ENCODE assay signal across 39 mouse cellular contexts in genomic region chr11:101972097-101972496, GRCm38 (mm10). TPM values are rescaled to one million over a fixed set of nuclear protein-coding genes. Genes with fewer than 3 reads are reported as not detected.
A peak's percentile ranks its signal among the peaks of the same experiment; 100 is the strongest.
DNase-seq lines count a peak whose midpoint lies in the region; ATAC-seq and TF ChIP-seq lines count a peak whose summit lies in the region.
"Had no signal": no experiment of that assay in that cellular context is flagged by ENCODE, and none has a peak within 500 bp of the region (broad histone marks: within the 10 kb centered on the region; RNA-seq: fewer than 3 reads in every experiment).

No protein-coding gene starts in this region.

- no peaks in the 10 kb centered on the region; the same call in 1 of the 2 replicates for H3K4me1 ChIP-seq in liver, embryonic 15.5 days (replicated peaks)
- H3K4me1 ChIP-seq in CH12.LX (ENCODE audit: control insufficient read depth in 1 of 2, insufficient read depth in 2 of 2), result peaks cover 6 to 32% of the 10 kb centered on the region in 2 experiments; a peak in 3 of 4 replicates
- H3K4me1 ChIP-seq in brown adipose tissue, adult 24 weeks (ENCODE audit: control insufficient read depth, insufficient read depth, insufficient read length, low read length), result peaks cover 9% of the 10 kb centered on the region
- H3K4me1 ChIP-seq: midbrain, embryonic 15.5 days had no signal

- 0 out of 2 replicates have a peak, but pooled peaks cover 2% of the 10 kb centered on the region for H3K36me3 ChIP-seq in liver, embryonic 15.5 days (replicated peaks)
- H3K36me3 ChIP-seq in CH12.LX (replicated peaks in 1 of 2; ENCODE audit: control insufficient read depth in 1 of 2, insufficient read depth in 1 of 2, low read length in 1 of 2), result peaks cover 7 to 42% of the 10 kb centered on the region in 2 experiments
- H3K36me3 ChIP-seq: embryonic facial prominence, embryonic 15.5 days; midbrain, embryonic 10.5 days; midbrain, embryonic 15.5 days had no signal

- no peak overlapping the region for H3K9ac ChIP-seq in liver, embryonic 15.5 days
- no peak overlapping the region for H3K9ac ChIP-seq in CH12.LX (ENCODE audit: insufficient read depth, low read depth)
- H3K9ac ChIP-seq: embryonic facial prominence, embryonic 15.5 days; forebrain, embryonic 12.5 days; forebrain, postnatal 0 days; heart, embryonic 13.5 days; limb, embryonic 15.5 days; lung, embryonic 14.5 days; midbrain, embryonic 15.5 days; neural tube, embryonic 13.5 days had no signal

- no peak for TF ChIP-seq POLR2A in CH12.LX (IDR thresholded peaks at IDR 0.05; ENCODE audit: low read depth, low read length)

- H3K79me2 ChIP-seq in CH12.LX (replicated peaks; ENCODE audit: control insufficient read depth, extremely low read depth, insufficient read depth, poor library complexity, severe bottlenecking), result no peaks in the 10 kb centered on the region

- DNase-seq in liver, result no peak
- DNase-seq in CH12.LX (ENCODE audit: extremely low read depth), result peak; percentile 33
- no peak for DNase-seq in testis, postnatal 10 days (ENCODE audit: low spot score)
- DNase-seq in frontal cortex, adult 2 months (ENCODE audit: extremely low spot score in 1 of 2, low spot score in 1 of 2), result no peak
- DNase-seq: cerebellum, adult 11-12 months; cerebellum, postnatal 10 days; forebrain, postnatal 0 days; gastrocnemius, postnatal 25 days; layer of hippocampus, postnatal 36 days; left cerebral cortex, postnatal 4 days; right cerebral cortex, postnatal 4 days had no signal

- in situ Hi-C loops in CH12.LX (cut with MboI; ENCODE audit: low pct_ligation_motif_present, low pct_unique_long_range_greater_than_20kb, low sequenced_read_pairs), result loop anchor here (5.0 kb wide), 1 partner anchor 160 kb away; no protein-coding TSS in a partner anchor

- no peaks in the 10 kb centered on the region for H3K9me3 ChIP-seq in liver, embryonic 15.5 days (replicated peaks)
- peaks cover 4% of the 10 kb centered on the region for H3K9me3 ChIP-seq in CH12.LX (replicated peaks; ENCODE audit: low read length)
- H3K9me3 ChIP-seq: embryonic facial prominence, embryonic 10.5 days; embryonic facial prominence, embryonic 15.5 days; forebrain, embryonic 12.5 days; heart, embryonic 13.5 days; limb, embryonic 15.5 days; midbrain, embryonic 10.5 days; midbrain, embryonic 15.5 days; neural tube, embryonic 13.5 days had no signal

- no peak for ATAC-seq in liver, embryonic 15.5 days (ENCODE audit: insufficient read depth)
- peak; percentile 62 for ATAC-seq in megakaryocyte progenitor cell, adult 5-6 weeks (replicated peaks; ENCODE audit: poor library complexity)
- ATAC-seq: forebrain, postnatal 0 days; hindbrain, embryonic 16.5 days; midbrain, embryonic 15.5 days; Patski had no signal

- H3K27ac ChIP-seq in liver, embryonic 15.5 days (replicated peaks), result 0 out of 2 replicates have a peak overlapping the region, but pooled peaks have one; percentile 19
- H3K27ac ChIP-seq in CH12.LX (ENCODE audit: insufficient read depth, low read depth), result no peak overlapping the region
- H3K27ac ChIP-seq in brown adipose tissue, adult 24 weeks (replicated peaks; ENCODE audit: low read depth, low read length), result peak overlapping the region; percentile 25
- H3K27ac ChIP-seq: embryonic facial prominence, embryonic 10.5 days; embryonic facial prominence, embryonic 15.5 days; forebrain, embryonic 12.5 days; heart, adult 2 months; heart, embryonic 13.5 days; limb, embryonic 15.5 days; midbrain, embryonic 10.5 days; midbrain, embryonic 15.5 days; neural tube, embryonic 13.5 days; stomach, postnatal 0 days had no signal

- TF ChIP-seq CTCF in CH12.LX (conservative IDR thresholded peaks at IDR 0.05 in 1 of 2, IDR thresholded peaks at IDR 0.05 in 1 of 2; ENCODE audit: low read depth in 2 of 2, low read length in 2 of 2), result no peak

- no peak overlapping the region for H3K4me3 ChIP-seq in liver, embryonic 15.5 days (replicated peaks)
- H3K4me3 ChIP-seq in CH12.LX (replicated peaks in 1 of 3; ENCODE audit: low read depth in 2 of 3, low read length in 2 of 3, poor library complexity in 1 of 3), result no peak overlapping the region
- no peak overlapping the region for H3K4me3 ChIP-seq in brown adipose tissue, adult 24 weeks (ENCODE audit: insufficient read depth, low read depth, low read length)
- H3K4me3 ChIP-seq: embryonic facial prominence, embryonic 10.5 days; embryonic facial prominence, embryonic 15.5 days; forebrain, embryonic 12.5 days; heart, adult 2 months; heart, embryonic 13.5 days; limb, embryonic 15.5 days; midbrain, embryonic 10.5 days; midbrain, embryonic 15.5 days; myocyte; neural tube, embryonic 13.5 days had no signal

- H3K27me3 ChIP-seq in liver, embryonic 15.5 days, result peaks cover 17% of the 10 kb centered on the region
- H3K27me3 ChIP-seq in CH12.LX (replicated peaks), result peaks cover 13% of the 10 kb centered on the region
- H3K27me3 ChIP-seq: midbrain, embryonic 15.5 days; Patski had no signal

- no peak overlapping the region for H3K4me2 ChIP-seq in liver, embryonic 15.5 days
- no peak overlapping the region for H3K4me2 ChIP-seq in CH12.LX (ENCODE audit: insufficient read depth, low read depth, poor library complexity, severe bottlenecking)
- H3K4me2 ChIP-seq: embryonic facial prominence, embryonic 15.5 days; forebrain, embryonic 12.5 days; heart, embryonic 13.5 days; limb, embryonic 15.5 days; lung, embryonic 14.5 days; midbrain, embryonic 15.5 days; neural tube, embryonic 13.5 days had no signal

- peak; percentile 41; the same call in 1 of the 2 replicates for TF ChIP-seq EP300 in CH12.LX (IDR thresholded peaks at IDR 0.05; ENCODE audit: low read length)

- no peak for TF ChIP-seq RAD21 in CH12.LX (IDR thresholded peaks at IDR 0.05; ENCODE audit: low read depth, low read length)

- 47% methylated on average over 3 of the region's 3 CpGs for WGBS in liver, embryonic 15.5 days (ENCODE audit: insufficient replicate concordance)

- dilution Hi-C loops in CH12.LX (cut with MboI; ENCODE audit: extremely low pct_ligation_motif_present, extremely low pct_unique_long_range_greater_than_20kb, low sequenced_read_pairs), result no loop called here

TF ChIP-seq in CH12.LX, 34 proteins besides CTCF, POLR2A, EP300 and RAD21:
- TF ChIP-seq CHD2 (IDR thresholded peaks at IDR 0.05; ENCODE audit: low read length), result no peak
- 0 out of 2 replicates have a peak, but pooled peaks have one; percentile 28 for TF ChIP-seq MXI1 (IDR thresholded peaks at IDR 0.05; ENCODE audit: low read depth, low read length)
- TF ChIP-seq GABPA (IDR thresholded peaks at IDR 0.05; ENCODE audit: insufficient replicate concordance, low read depth, low read length), result no peak
- no peak for TF ChIP-seq ZMIZ1 (IDR thresholded peaks at IDR 0.05; ENCODE audit: low read depth, low read length)
- peak; percentile 77 for TF ChIP-seq BHLHE40 (IDR thresholded peaks at IDR 0.05; ENCODE audit: low read depth, low read length)
- TF ChIP-seq ZKSCAN1 (IDR thresholded peaks at IDR 0.05; ENCODE audit: borderline replicate concordance, low read depth, low read length), result no peak
- TF ChIP-seq HCFC1 (IDR thresholded peaks at IDR 0.05; ENCODE audit: low read depth, low read length), result no peak
- peak; percentile 60; the same call in 1 of the 2 replicates for TF ChIP-seq IRF4 (IDR thresholded peaks at IDR 0.05; ENCODE audit: low read depth, low read length)
- TF ChIP-seq USF1 (IDR thresholded peaks at IDR 0.05; ENCODE audit: low read depth, low read length), result no peak
- no peak for TF ChIP-seq MYC (IDR thresholded peaks at IDR 0.05; ENCODE audit: low read depth, low read length)

RNA-seq across cellular contexts. Expression of gene Sost, which starts 5.3 kb away (rescaled TPM):
- polyA plus RNA-seq in liver, embryonic 15.5 days (2015; fragmentation: Nextera tagmentation; extraction: Ambion mirVana), result 0.07 TPM in 2 replicates
- total RNA-seq in CH12.LX (2012; rRNA removed), result not detected in 2 replicates
- not detected in 2 replicates for total RNA-seq in CH12.LX (2014; rRNA removed)
- not detected in 2 replicates for polyA plus RNA-seq in CH12.LX (2012; ENCODE audit: insufficient read length, low read depth)
- polyA plus RNA-seq in brown adipose tissue, adult 24 weeks (2012; ENCODE audit: insufficient read depth, insufficient read length, missing spikeins), result not detected in 2 replicates
- total RNA-seq in megakaryocyte progenitor cell, adult 5-6 weeks (2015), result not detected in 2 replicates
- not detected in 2 replicates for total RNA-seq in megakaryocyte progenitor cell, adult 5-6 weeks (2017)
- 0.13 and 0.18 TPM in 2 replicates for polyA plus RNA-seq in frontal cortex, adult 2 months (2012; rRNA removed)
- total RNA-seq: forebrain, postnatal 0 days; gastrocnemius, postnatal 25 days; layer of hippocampus, postnatal 36 days; left cerebral cortex, postnatal 4 days; MEL had no signal
- polyA plus RNA-seq: forebrain, postnatal 0 days; intestine, embryonic 14.5 days; lung, embryonic 14.5 days; midbrain, embryonic 15.5 days; Patski had no signal

RNA-seq across cellular contexts. Expression of gene Cfap97d1, which starts 12.0 kb away (rescaled TPM):
- polyA plus RNA-seq in liver, embryonic 15.5 days (2015; fragmentation: Nextera tagmentation; extraction: Ambion mirVana), result not detected in 2 replicates
- total RNA-seq in CH12.LX (2012; rRNA removed) (not detected in 2 replicates), CH12.LX (2014; rRNA removed) (not detected in 2 replicates)
- not detected in 2 replicates for polyA plus RNA-seq in CH12.LX (2012; ENCODE audit: insufficient read length, low read depth)
- polyA plus RNA-seq in brown adipose tissue, adult 24 weeks (2012; ENCODE audit: insufficient read depth, insufficient read length, missing spikeins), result not detected in 2 replicates
- total RNA-seq in megakaryocyte progenitor cell, adult 5-6 weeks (2015), result not detected in 2 replicates
- total RNA-seq in megakaryocyte progenitor cell, adult 5-6 weeks (2017), result not detected in 2 replicates
- polyA plus RNA-seq in frontal cortex, adult 2 months (2012; rRNA removed), result not detected in 2 replicates
- total RNA-seq: adrenal gland, postnatal 10 days; forebrain, postnatal 0 days; gastrocnemius, postnatal 25 days; heart, adult 2 months; heart, postnatal 25 days; layer of hippocampus, postnatal 36 days; left cerebral cortex, postnatal 4 days; MEL had no signal
- polyA plus RNA-seq: C2C12; cortical plate, adult 2 months; embryonic facial prominence, embryonic 10.5 days; embryonic facial prominence, embryonic 15.5 days; forebrain, embryonic 12.5 days; forebrain, postnatal 0 days; heart, adult 2 months; heart, embryonic 13.5 days; hindbrain, embryonic 11.5 days; hindbrain, embryonic 16.5 days; intestine, embryonic 14.5 days; kidney, adult 2 months; kidney, embryonic 16.5 days; limb, embryonic 15.5 days; lung, embryonic 14.5 days; midbrain, embryonic 10.5 days; midbrain, embryonic 15.5 days; myocyte; neural tube, embryonic 13.5 days; Patski; spleen, adult 2 months; stomach, postnatal 0 days; thymus, adult 2 months had no signal

RNA-seq across cellular contexts. Expression of gene Dusp3, which starts 14.7 kb away (rescaled TPM):
- 7.8 and 8.0 TPM in 2 replicates for polyA plus RNA-seq in liver, embryonic 15.5 days (2015; fragmentation: Nextera tagmentation; extraction: Ambion mirVana)
- total RNA-seq in CH12.LX (2012; rRNA removed), result 17.9 and 20.8 TPM in 2 replicates
- 5.6 and 7.5 TPM in 2 replicates for total RNA-seq in CH12.LX (2014; rRNA removed)
- polyA plus RNA-seq in CH12.LX (2012; ENCODE audit: insufficient read length, low read depth), result 19.2 and 23.6 TPM in 2 replicates
- polyA plus RNA-seq in brown adipose tissue, adult 24 weeks (2012; ENCODE audit: insufficient read depth, insufficient read length, missing spikeins), result 66.5 and 75.1 TPM in 2 replicates
- 3.4 and 4.7 TPM in 2 replicates for total RNA-seq in megakaryocyte progenitor cell, adult 5-6 weeks (2015)
- 1.4 and 4.1 TPM in 2 replicates for total RNA-seq in megakaryocyte progenitor cell, adult 5-6 weeks (2017)
- 112 and 124 TPM in 2 replicates for polyA plus RNA-seq in frontal cortex, adult 2 months (2012; rRNA removed)

RNA-seq across cellular contexts. Expression of gene Mpp3, which starts 56.2 kb away (rescaled TPM):
- 0.24 and 0.53 TPM in 2 replicates for polyA plus RNA-seq in liver, embryonic 15.5 days (2015; fragmentation: Nextera tagmentation; extraction: Ambion mirVana)
- 3.8 and 4.6 TPM in 2 replicates for total RNA-seq in CH12.LX (2012; rRNA removed)
- total RNA-seq in CH12.LX (2014; rRNA removed), result 0.12 and 0.15 TPM in 2 replicates
- polyA plus RNA-seq in CH12.LX (2012; ENCODE audit: insufficient read length, low read depth), result 0.30 and 0.31 TPM in 2 replicates
- 0.54 and 0.87 TPM in 2 replicates for polyA plus RNA-seq in brown adipose tissue, adult 24 weeks (2012; ENCODE audit: insufficient read depth, insufficient read length, missing spikeins)
- total RNA-seq in megakaryocyte progenitor cell, adult 5-6 weeks (2015), result not detected in 2 replicates
- total RNA-seq in megakaryocyte progenitor cell, adult 5-6 weeks (2017), result not detected in 2 replicates
- polyA plus RNA-seq in frontal cortex, adult 2 months (2012; rRNA removed), result 47.6 and 51.0 TPM in 2 replicates
